Mouse (Mus musculus) embryonic facial prominence, embryonic 11.5 days (tissue): ENCODE data around the gene Tnip1. TPM values are rescaled to one million over a fixed set of nuclear protein-coding genes. Genes with fewer than 3 reads are reported as not detected.
A peak's percentile ranks its signal among the peaks of the same experiment; 100 is the strongest.

Experiments used
- ATAC-seq: fragments of 200-750 bp; cut with Nextera tagmentation; replicated peaks from 2 replicates; pipeline ENCODE4 v1.8.0; 2017; ENCODE audit warnings: low read depth; ENCODE audit not compliant: insufficient number of reproducible peaks, low FRiP score, low TSS enrichment
- DNase-seq: peaks from one replicate; pipeline ENCODE4 v3.0.0-alpha.2; 2015; ENCODE audit warnings: low spot score
- H3K27ac ChIP-seq: fragments of 300-500 bp; sonication (generic); replicated peaks from 2 replicates; pipeline ENCODE4 v1.5.1; 2014; ENCODE audit warnings: mild to moderate bottlenecking, low read depth, low read length, control low read depth
- H3K27me3 ChIP-seq: fragments of 300-500 bp; sonication (generic); 2 replicates; pipeline ENCODE4 v1.6.1; 2014; ENCODE audit warnings: mild to moderate bottlenecking, low read length, moderate library complexity, mixed read lengths; ENCODE audit not compliant: control insufficient read depth, insufficient read depth
- H3K36me3 ChIP-seq: fragments of 300-500 bp; sonication (generic); replicated peaks from 2 replicates; pipeline ENCODE4 v1.6.1; 2014; ENCODE audit warnings: low read depth, mild to moderate bottlenecking, low read length, moderate library complexity, mixed read lengths; ENCODE audit not compliant: control insufficient read depth, insufficient read depth
- H3K4me1 ChIP-seq: fragments of 300-500 bp; sonication (generic); 2 replicates; pipeline ENCODE4 v1.6.1; 2014; ENCODE audit warnings: low read length, mixed read lengths; ENCODE audit not compliant: control insufficient read depth, insufficient read depth
- H3K4me2 ChIP-seq: fragments of 300-500 bp; sonication (generic); 2 replicates; pipeline ENCODE4 v1.6.1; 2014; ENCODE audit warnings: low read depth, mild to moderate bottlenecking, control low read depth, low read length, moderate library complexity
- H3K4me3 ChIP-seq: fragments of 300-500 bp; sonication (generic); 2 replicates; pipeline ENCODE4 v1.5.1; 2014; ENCODE audit warnings: low read depth, low read length, control low read depth
- H3K9ac ChIP-seq: fragments of 300-500 bp; sonication (generic); replicated peaks from 2 replicates; pipeline ENCODE4 v1.6.1; 2014; ENCODE audit warnings: mild to moderate bottlenecking, control low read depth, low read length
- H3K9me3 ChIP-seq: fragments of 300-500 bp; sonication (generic); replicated peaks from 2 replicates; pipeline ENCODE4 v1.6.1; 2016; ENCODE audit warnings: mild to moderate bottlenecking, low read length, inconsistent platforms, mixed read lengths; ENCODE audit not compliant: control insufficient read depth
- WGBS: fragments of 180-500 bp; shearing (Covaris S2); extraction: QIAGEN DNeasy Blood & Tissue Kit; methylation state at CpG from one replicate; pipeline ENCODE4 v1.1.7; 2014; 5-methylcytosine and 5-hydroxymethylcytosine counted together
- polyA plus RNA-seq: library from polyadenylated mRNA; unstranded; fragments of >200 nt; fragmentation: Nextera tagmentation; extraction: Ambion mirVana; gene quantifications from 2 replicates; pipeline ENCODE4 v1.2.1, GENCODE M21; 2014

Tnip1 gene
- polyA plus RNA-seq, 1 experiment from 2014 or later = 9.1 TPM

- no peaks in the 10 kb centered on the region for H3K9me3 ChIP-seq
- no peaks in the 10 kb centered on the region for H3K4me1 ChIP-seq
- H3K4me2 ChIP-seq = no peak overlapping the region
- no peaks in the 10 kb centered on the region; the same call in 1 of the 2 replicates for H3K36me3 ChIP-seq
- DNase-seq (no peak), ATAC-seq (no peak)
- H3K27me3 ChIP-seq = no peaks in the 10 kb centered on the region
- H3K27ac ChIP-seq = no peak overlapping the region
- 82% methylated on average over 6 of the region's 6 CpGs for WGBS
- no peak overlapping the region for H3K9ac ChIP-seq
- no peak overlapping the region for H3K4me3 ChIP-seq
These were observed 83.8 kb downstream of the Tnip1 start for GRCm38 (mm10) chr11:54878893-54879292.

DNA sequence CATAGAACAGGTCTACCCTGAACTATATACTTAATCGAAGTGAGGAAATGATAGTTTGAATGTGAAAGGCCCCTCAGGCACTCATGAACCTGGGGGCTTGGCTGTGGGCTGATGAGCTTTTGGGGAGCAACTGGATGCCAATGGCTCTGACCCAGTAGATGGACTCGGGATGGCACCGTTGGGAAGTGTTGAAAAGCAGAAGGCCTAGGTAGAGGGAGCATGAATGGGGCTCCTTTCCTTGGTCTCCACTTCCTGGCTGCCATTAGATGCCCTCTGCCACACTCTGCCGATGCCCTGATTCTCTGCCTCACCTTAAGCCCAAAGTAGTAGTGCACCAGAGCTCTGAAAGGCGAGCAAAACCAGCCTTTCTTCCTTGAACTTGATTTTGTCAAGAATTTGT is 86.7 kb downstream of the Tnip1 start:
- H3K36me3 ChIP-seq = peaks cover 4% of the 10 kb centered on the region; the same call in 1 of the 2 replicates
- no peak overlapping the region for H3K4me3 ChIP-seq
- H3K27me3 ChIP-seq = no peaks in the 10 kb centered on the region
- no peak overlapping the region for H3K4me2 ChIP-seq
- ATAC-seq (no peak), DNase-seq (no peak)
- no peaks in the 10 kb centered on the region for H3K4me1 ChIP-seq
- no peak overlapping the region for H3K9ac ChIP-seq
- no peaks in the 10 kb centered on the region for H3K9me3 ChIP-seq
- no peak overlapping the region for H3K27ac ChIP-seq
- WGBS = 86% methylated on average over 5 of the region's 5 CpGs

- H3K27me3 ChIP-seq = no peaks in the 10 kb centered on the region
- 86% methylated on average over 7 of the region's 7 CpGs for WGBS
- DNase-seq (no peak), ATAC-seq (no peak)
- H3K9ac ChIP-seq = no peak overlapping the region
- H3K36me3 ChIP-seq = peaks cover 10% of the 10 kb centered on the region
- no peaks in the 10 kb centered on the region for H3K9me3 ChIP-seq
- no peaks in the 10 kb centered on the region for H3K4me1 ChIP-seq
- no peak overlapping the region for H3K27ac ChIP-seq
- H3K4me3 ChIP-seq = no peak overlapping the region
- no peak overlapping the region for H3K4me2 ChIP-seq
These were observed 90.7 kb downstream of the Tnip1 start for GRCm38 (mm10) chr11:54871831-54872537.

DNA sequence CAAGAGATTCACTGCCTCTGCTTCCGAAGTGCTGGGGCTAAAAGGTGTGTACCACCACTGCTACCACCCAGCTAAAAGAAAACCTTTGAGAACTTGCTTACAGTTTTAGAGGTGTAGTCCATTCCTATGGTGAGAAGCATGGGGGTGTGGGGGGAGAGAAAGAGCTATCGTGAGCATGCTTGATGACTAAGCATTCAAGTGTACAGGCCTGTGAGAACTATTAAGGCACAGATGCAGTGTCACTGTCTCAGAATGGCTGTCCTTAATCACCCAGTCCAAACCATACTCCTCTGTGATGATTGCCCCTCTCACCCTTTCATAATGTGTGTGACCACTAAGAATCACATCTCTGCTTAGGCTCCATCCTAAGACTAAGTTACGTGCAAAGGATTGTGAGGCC is 93.4 kb downstream of the Tnip1 start:
- Histone ChIP-seq H3K27ac (no peak overlapping the region), H3K4me3 (no peak overlapping the region), H3K4me1 (no peaks in the 10 kb centered on the region), H3K9ac (no peak overlapping the region), H3K36me3 (peaks cover 10% of the 10 kb centered on the region), H3K9me3 (no peaks in the 10 kb centered on the region), H3K27me3 (no peaks in the 10 kb centered on the region), H3K4me2 (no peak overlapping the region)
- 92% methylated on average over 3 of the region's 3 CpGs for whole genome bisulfite sequencing
- DNase-seq (no peak), ATAC-seq (no peak)

- Histone ChIP-seq H3K36me3 (peaks cover 10% of the 10 kb centered on the region), H3K9me3 (no peaks in the 10 kb centered on the region), H3K4me3 (no peak overlapping the region), H3K27ac (no peak overlapping the region), H3K27me3 (no peaks in the 10 kb centered on the region), H3K9ac (no peak overlapping the region), H3K4me2 (no peak overlapping the region), H3K4me1 (no peaks in the 10 kb centered on the region)
- WGBS = 83% methylated on average over 2 of the region's 2 CpGs
- ATAC-seq (no peak), DNase-seq (no peak)
These were observed 94.3 kb downstream of the Tnip1 start for GRCm38 (mm10) chr11:54868445-54868844.

DNA sequence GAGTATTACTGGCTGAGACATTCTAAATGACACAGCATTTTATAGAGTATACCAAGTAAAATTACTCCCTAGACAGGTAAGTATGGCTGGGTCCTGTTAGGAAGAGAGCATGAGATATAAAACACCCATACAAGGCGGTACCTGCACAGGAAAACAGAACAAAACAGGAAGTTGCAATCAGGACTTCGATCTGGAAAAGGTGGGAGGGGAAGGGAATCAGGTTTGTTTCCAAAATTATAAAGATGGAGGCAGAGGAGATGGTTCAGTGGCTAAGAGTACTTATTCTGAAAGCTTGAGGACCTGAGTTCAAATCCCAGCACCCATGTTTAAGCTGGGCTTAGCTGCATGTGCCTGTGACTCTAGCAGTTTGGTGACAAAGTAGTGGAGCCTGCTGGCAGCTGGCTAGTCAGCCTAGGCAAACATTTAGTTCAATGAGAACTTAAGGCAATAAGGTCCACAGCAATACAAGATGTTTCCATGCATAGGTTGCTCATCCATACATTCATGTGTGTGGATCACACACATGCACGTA is 94.7 kb downstream of the Tnip1 start:
- H3K27ac ChIP-seq = no peak overlapping the region
- H3K4me1 ChIP-seq = no peaks in the 10 kb centered on the region
- peak overlapping the region; percentile 11; the same call in 1 of the 2 replicates for H3K4me2 ChIP-seq
- DNase-seq (no peak), ATAC-seq (no peak)
- H3K9me3 ChIP-seq = no peaks in the 10 kb centered on the region
- no peak overlapping the region for H3K9ac ChIP-seq
- H3K27me3 ChIP-seq = no peaks in the 10 kb centered on the region
- WGBS = 86% methylated on average over 3 of the region's 3 CpGs
- H3K36me3 ChIP-seq = peaks cover 10% of the 10 kb centered on the region
- peak overlapping the region; percentile 95; the same call in 1 of the 2 replicates for H3K4me3 ChIP-seq

GRCm38 (mm10) chr11:54867049-54867385 is 95.7 kb downstream of the Tnip1 start:
- Histone ChIP-seq H3K27me3 (no peaks in the 10 kb centered on the region), H3K36me3 (peaks cover 10% of the 10 kb centered on the region), H3K9ac (peak overlapping the region; percentile 99), H3K4me2 (peak overlapping the region; percentile 60), H3K27ac (no peak overlapping the region; the same call in 1 of the 2 replicates), H3K4me1 (no peaks in the 10 kb centered on the region), H3K4me3 (peak overlapping the region; percentile 95), H3K9me3 (no peaks in the 10 kb centered on the region)
- 2% methylated on average over 5 of the region's 5 CpGs for whole genome bisulfite sequencing
- DNase-seq = peak; percentile 50
- no peak for ATAC-seq
